Mouse (Mus musculus) liver, embryonic 16.5 days (tissue): ENCODE results near the gene Tut4. TPM values are rescaled to one million over a fixed set of nuclear protein-coding genes. Genes with fewer than 3 reads are reported as not detected.

Source experiments
- ATAC-seq: fragments of 200-750 bp; cut with Nextera tagmentation; 2 replicates; pipeline ENCODE4 v1.8.0; 2017; ENCODE audit warnings: low read depth, mild to moderate bottlenecking, moderate number of reproducible peaks, moderate library complexity
- H3K27ac ChIP-seq: fragments of 300-500 bp; sonication (generic); 2 replicates; pipeline ENCODE4 v1.5.1; 2014; ENCODE audit warnings: mild to moderate bottlenecking, low read length
- H3K27me3 ChIP-seq: fragments of 300-500 bp; sonication (generic); 2 replicates; pipeline ENCODE4 v1.6.1; 2014; ENCODE audit warnings: low read depth, low read length, mixed read lengths; ENCODE audit not compliant: control insufficient read depth, insufficient read depth
- H3K36me3 ChIP-seq: fragments of 300-500 bp; sonication (generic); 2 replicates; pipeline ENCODE4 v1.6.1; 2014; ENCODE audit warnings: mild to moderate bottlenecking; ENCODE audit not compliant: control insufficient read depth, insufficient read depth
- H3K4me1 ChIP-seq: fragments of 300-500 bp; sonication (generic); 2 replicates; pipeline ENCODE4 v1.6.1; 2014; ENCODE audit warnings: low read depth, low read length, mixed read lengths; ENCODE audit not compliant: control insufficient read depth
- H3K4me2 ChIP-seq: fragments of 300-500 bp; sonication (generic); 2 replicates; pipeline ENCODE4 v1.6.1; 2014; ENCODE audit warnings: low read depth, low read length, mixed read lengths
- H3K4me3 ChIP-seq: fragments of 300-500 bp; sonication (generic); 2 replicates; pipeline ENCODE4 v1.5.1; 2014; ENCODE audit warnings: low read depth, mild to moderate bottlenecking, low read length
- H3K9ac ChIP-seq: fragments of 300-500 bp; sonication (generic); 2 replicates; pipeline ENCODE4 v1.6.1; 2014; ENCODE audit warnings: low read depth, low read length
- H3K9me3 ChIP-seq: fragments of 300-500 bp; sonication (generic); replicated peaks from 2 replicates; pipeline ENCODE4 v1.6.1; 2016; ENCODE audit warnings: low read length; ENCODE audit not compliant: control insufficient read depth
- WGBS: fragments of 180-500 bp; shearing (Covaris S2); extraction: QIAGEN DNeasy Blood & Tissue Kit; methylation state at CpG from one replicate; pipeline ENCODE4 v1.1.7; 2014; ENCODE audit not compliant: insufficient replicate concordance; 5-methylcytosine and 5-hydroxymethylcytosine counted together
- polyA plus RNA-seq: library from polyadenylated mRNA; unstranded; fragments of >200 nt; fragmentation: Nextera tagmentation; extraction: Ambion mirVana; gene quantifications from 2 replicates; pipeline ENCODE4 v1.2.1, GENCODE M21; 2015

The Tut4 gene
- polyA plus RNA-seq, 1 experiment from 2014 or later = 17.9 TPM

DNA sequence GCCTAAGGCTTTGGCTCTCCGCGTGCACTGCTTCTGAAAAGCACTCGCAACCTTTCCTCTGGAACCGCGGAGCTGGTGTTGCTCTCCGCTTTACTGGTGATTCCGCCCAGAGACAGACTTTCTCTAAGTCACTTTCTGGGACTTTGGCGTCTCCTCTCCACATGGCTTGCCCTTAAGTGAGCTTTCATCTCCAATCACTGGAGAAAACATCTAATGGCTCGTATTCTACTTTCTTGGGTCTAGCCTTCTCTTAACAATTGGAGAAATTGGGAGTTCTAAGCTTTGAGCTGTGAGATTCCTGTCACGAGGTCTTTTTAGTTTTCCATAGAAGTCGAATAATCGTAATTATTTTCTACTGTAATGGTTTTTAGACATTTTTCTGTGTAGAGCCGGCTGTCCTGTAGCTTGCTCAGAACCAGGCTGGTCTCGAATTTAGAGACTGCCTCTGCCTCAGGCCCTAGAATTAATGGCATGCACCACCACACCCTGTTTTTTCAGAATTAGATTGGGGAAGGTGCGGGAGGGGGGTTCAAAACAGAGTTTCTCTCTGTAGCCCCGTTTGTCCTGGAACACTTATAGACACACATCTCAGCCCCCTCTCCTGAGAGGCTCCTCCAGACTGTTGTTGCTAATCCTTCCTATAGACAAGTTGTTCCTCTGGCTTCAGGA, 120.7 kb downstream of the Tut4 start:
- Histone ChIP-seq H3K4me1 (peaks cover 20% of the 10 kb centered on the region), H3K27me3 (no peaks in the 10 kb centered on the region), H3K27ac (peak overlapping the region; percentile 84), H3K9ac (peak overlapping the region; percentile 87), H3K4me3 (peak overlapping the region; percentile 93), H3K4me2 (peak overlapping the region; percentile 76), H3K9me3 (no peaks in the 10 kb centered on the region), H3K36me3 (peaks cover 9% of the 10 kb centered on the region)
- no peak for ATAC-seq
- WGBS = under 1% methylated on average over 16 of the region's 16 CpGs

DNA sequence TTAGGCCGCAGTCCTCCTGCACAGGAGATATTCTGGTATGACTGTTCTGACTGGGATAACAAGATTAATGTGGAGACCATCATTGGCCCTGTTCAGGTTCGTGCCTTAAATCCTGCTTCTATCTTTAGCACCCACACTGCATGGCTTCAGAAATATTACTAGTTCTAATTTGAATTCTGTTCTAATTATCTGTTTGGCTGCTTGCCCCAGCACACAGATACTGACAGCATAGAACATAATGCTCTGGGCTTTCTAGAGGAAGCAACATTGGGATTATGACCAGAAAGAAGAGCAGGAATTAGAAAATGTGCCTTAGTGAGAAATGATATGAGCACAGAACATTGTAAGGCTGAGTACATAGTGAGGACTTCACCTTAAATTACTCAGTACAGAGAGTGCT, 134.2 kb downstream of the Tut4 start:
- Histone ChIP-seq H3K27me3 (no peaks in the 10 kb centered on the region), H3K9me3 (no peaks in the 10 kb centered on the region), H3K27ac (no peak overlapping the region), H3K9ac (no peak overlapping the region), H3K4me2 (no peak overlapping the region), H3K4me1 (peaks cover 4% of the 10 kb centered on the region), H3K4me3 (no peak overlapping the region), H3K36me3 (peaks cover 25% of the 10 kb centered on the region)
- WGBS = 94% methylated on average over 2 of the region's 2 CpGs
- ATAC-seq = no peak

DNA sequence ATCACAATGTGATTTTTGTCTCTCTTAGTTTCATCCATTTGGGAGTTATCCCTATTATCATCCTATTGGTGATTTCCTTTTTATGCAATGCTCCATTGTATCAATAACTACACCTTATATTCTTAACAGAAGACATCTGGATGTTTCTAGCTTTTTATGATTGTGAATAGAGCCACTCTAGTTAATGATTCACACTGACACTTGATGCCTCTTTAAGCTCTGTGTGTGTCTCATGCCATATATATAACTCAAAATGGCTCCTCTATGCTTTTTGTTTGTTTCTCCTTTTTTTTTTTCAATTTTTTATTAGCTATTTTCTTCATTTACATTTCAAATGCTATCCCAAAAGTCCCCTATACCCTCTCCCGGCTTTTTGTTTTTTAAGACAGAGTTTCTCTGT, 136.6 kb downstream of the Tut4 start:
- Histone ChIP-seq H3K27me3 (no peaks in the 10 kb centered on the region), H3K27ac (no peak overlapping the region), H3K4me2 (no peak overlapping the region), H3K9me3 (no peaks in the 10 kb centered on the region), H3K4me1 (no peaks in the 10 kb centered on the region), H3K36me3 (peaks cover 40% of the 10 kb centered on the region), H3K9ac (no peak overlapping the region), H3K4me3 (no peak overlapping the region)
- 78% methylated on average over 1 of the region's 1 CpGs for WGBS
- no peak for ATAC-seq

DNA sequence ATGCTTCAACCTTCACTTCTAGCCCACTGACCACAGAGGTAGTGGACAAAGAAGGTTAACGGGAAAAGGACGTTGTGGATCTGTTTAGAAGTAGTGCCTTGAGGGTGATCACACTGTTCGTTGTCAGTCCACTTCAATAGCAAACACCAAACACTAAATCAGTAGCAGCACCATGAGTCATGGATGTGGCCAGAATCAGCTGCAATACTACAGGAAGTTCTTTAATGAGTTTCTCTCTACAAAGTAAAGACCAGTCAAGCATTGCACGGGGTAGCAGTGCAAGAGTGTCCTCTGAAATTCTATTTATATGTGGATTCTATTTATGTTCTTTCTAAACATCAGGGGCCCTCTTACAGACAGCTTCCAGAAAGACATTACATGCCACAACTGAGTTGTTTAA, 139.1 kb downstream of the Tut4 start:
- Histone ChIP-seq H3K36me3 (peaks cover 41% of the 10 kb centered on the region), H3K4me3 (no peak overlapping the region), H3K4me2 (no peak overlapping the region), H3K9me3 (no peaks in the 10 kb centered on the region), H3K27me3 (no peaks in the 10 kb centered on the region), H3K27ac (no peak overlapping the region), H3K4me1 (no peaks in the 10 kb centered on the region), H3K9ac (no peak overlapping the region)
- 84% methylated on average over 4 of the region's 4 CpGs for WGBS
- ATAC-seq = no peak

DNA sequence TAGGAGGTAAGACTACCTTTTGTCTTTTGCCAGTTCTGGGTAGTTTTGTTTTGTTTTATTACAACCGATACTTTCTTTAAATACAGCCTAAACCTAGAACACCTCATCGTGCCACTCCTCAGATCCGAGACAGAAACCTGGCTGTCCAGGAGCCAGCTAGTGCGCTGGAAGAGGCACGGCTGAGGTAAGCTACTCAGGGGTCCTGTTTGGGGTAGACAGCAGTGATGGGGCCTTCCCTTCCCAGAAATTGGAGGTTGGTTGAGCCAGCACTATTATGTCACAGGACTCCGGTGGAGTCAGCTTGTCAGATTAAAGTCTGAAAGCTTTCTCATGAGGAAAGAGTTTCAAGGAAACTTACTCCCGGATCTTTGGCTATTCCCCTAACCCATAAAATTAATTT, 142.6 kb downstream of the Tut4 start:
- H3K27ac ChIP-seq = no peak overlapping the region
- H3K4me2 ChIP-seq = no peak overlapping the region
- peaks cover 48% of the 10 kb centered on the region for H3K36me3 ChIP-seq
- no peak overlapping the region for H3K9ac ChIP-seq
- H3K4me3 ChIP-seq = no peak overlapping the region
- no peak for ATAC-seq
- WGBS = 92% methylated on average over 7 of the region's 7 CpGs
- H3K27me3 ChIP-seq = no peaks in the 10 kb centered on the region
- H3K4me1 ChIP-seq = no peaks in the 10 kb centered on the region
- H3K9me3 ChIP-seq = no peaks in the 10 kb centered on the region

DNA sequence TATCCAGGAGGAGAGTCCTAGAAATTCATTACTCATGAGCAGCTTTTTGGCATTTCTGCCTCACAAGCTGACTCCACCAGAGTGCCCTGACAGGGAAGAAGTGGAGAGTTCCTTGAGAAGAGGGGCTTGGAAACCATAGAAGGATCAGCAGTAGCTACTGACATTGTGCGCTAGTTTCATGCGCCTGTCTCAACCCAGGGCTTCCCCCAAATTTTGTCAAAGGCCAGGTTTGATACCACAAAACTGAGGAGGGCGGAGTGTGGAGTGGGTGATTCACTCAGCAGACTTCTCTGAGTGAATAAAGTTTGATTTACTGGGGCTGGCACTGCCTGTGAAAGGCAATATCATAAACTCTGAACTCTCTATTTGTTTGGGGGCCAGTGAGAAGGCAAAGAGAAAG, 149.4 kb downstream of the Tut4 start:
- Histone ChIP-seq H3K27me3 (no peaks in the 10 kb centered on the region), H3K4me2 (no peak overlapping the region), H3K4me1 (no peaks in the 10 kb centered on the region), H3K27ac (no peak overlapping the region), H3K4me3 (no peak overlapping the region), H3K9me3 (no peaks in the 10 kb centered on the region), H3K36me3 (peaks cover 35% of the 10 kb centered on the region), H3K9ac (no peak overlapping the region)
- 90% methylated on average over 3 of the region's 3 CpGs for WGBS
- ATAC-seq = no peak

Other genes with a start within 250 kb of the Tut4 start
- gene Zyg11a, start 241.4 kb upstream of the Tut4 start, polyA plus RNA-seq = 0.30 and 0.33 TPM in 2 replicates
- 2.3 and 3.1 TPM in 2 replicates for gene Zyg11b, start 158.3 kb upstream of the Tut4 start, polyA plus RNA-seq
- gene Coa7, start 131.3 kb upstream of the Tut4 start, polyA plus RNA-seq = 20.5 and 26.3 TPM in 2 replicates
- gene Shisal2a, start 76.1 kb upstream of the Tut4 start, polyA plus RNA-seq = 0.15 and 0.16 TPM in 2 replicates
- gene Gpx7, start 52.5 kb upstream of the Tut4 start, polyA plus RNA-seq = 9.5 and 10.4 TPM in 2 replicates
- gene Prpf38a, start 119.9 kb downstream of the Tut4 start, polyA plus RNA-seq = 30.6 and 36.8 TPM in 2 replicates
- 17.3 and 19.1 TPM in 2 replicates for gene Orc1, start 120.0 kb downstream of the Tut4 start, polyA plus RNA-seq
- 8.1 and 9.1 TPM in 2 replicates for gene Cc2d1b, start 160.5 kb downstream of the Tut4 start, polyA plus RNA-seq